Mouse (Mus musculus): ENCODE measurements around the gene Thra.
"Not testable (repeated sequence)": the region's sequence is repeated elsewhere in the genome, so short reads cannot be mapped to it uniquely, and the experiment has no call there.

Gene Thra

GRCm38 (mm10) chr11:98740393-98741050 is at the start of gene Thra:
Thra (plus strand) TSS chr11:98740638.
- peak; percentile 81 for DNase-seq

GRCm38 (mm10) chr11:98693201-98693600 is 47.2 kb upstream of the Thra start:
- DNase-seq = peak; percentile 22

GRCm38 (mm10) chr11:98693746-98694145 is 46.7 kb upstream of the Thra start:
- DNase-seq = no peak

GRCm38 (mm10) chr11:98694301-98694700 is 46.1 kb upstream of the Thra start:
- no peak for DNase-seq

GRCm38 (mm10) chr11:98695408-98695807 is 45.0 kb upstream of the Thra start:
- DNase-seq = no peak

GRCm38 (mm10) chr11:98696454-98697216 is 43.8 kb upstream of the Thra start:
- DNase-seq = peak; percentile 30

- DNase-seq = no peak
Observed at GRCm38 (mm10) chr11:98697225-98697624, 43.2 kb upstream of the Thra start.

GRCm38 (mm10) chr11:98698849-98699640 is 41.4 kb upstream of the Thra start:
- no peak for DNase-seq

- DNase-seq = peak; percentile 76
Observed at GRCm38 (mm10) chr11:98699911-98700310, 40.5 kb upstream of the Thra start.

GRCm38 (mm10) chr11:98701213-98701670 is 39.2 kb upstream of the Thra start, which contains the start of gene Csf3:
Csf3 (plus strand) TSS chr11:98701263.
- no peak for DNase-seq

- DNase-seq = no peak
Observed at GRCm38 (mm10) chr11:98702323-98702722, 38.1 kb upstream of the Thra start.

- DNase-seq = peak; percentile 28
Observed at GRCm38 (mm10) chr11:98705021-98705420, 35.4 kb upstream of the Thra start.

GRCm38 (mm10) chr11:98707401-98708281 is 32.8 kb upstream of the Thra start:
- DNase-seq = peak; percentile 32

GRCm38 (mm10) chr11:98708282-98708956 is 32.0 kb upstream of the Thra start:
- no peak for DNase-seq

- no peak for DNase-seq
Observed at GRCm38 (mm10) chr11:98709001-98709741, 31.3 kb upstream of the Thra start.

GRCm38 (mm10) chr11:98710416-98711045 is 29.9 kb upstream of the Thra start:
- peak; percentile 75 for DNase-seq

- no peak for DNase-seq
Observed at GRCm38 (mm10) chr11:98711046-98711434, 29.4 kb upstream of the Thra start.

- DNase-seq = not testable (repeated sequence)
Observed at GRCm38 (mm10) chr11:98712009-98712408, 28.4 kb upstream of the Thra start.

GRCm38 (mm10) chr11:98713703-98714102 is 26.7 kb upstream of the Thra start:
- DNase-seq = no peak

GRCm38 (mm10) chr11:98715946-98716345 is 24.5 kb upstream of the Thra start:
- DNase-seq = no peak

Data from cerebellum, adult 9-11 months (tissue).